Mouse (Mus musculus) frontal cortex, adult 2 months (tissue): ENCODE measurements around the gene Pbx3. TPM values are rescaled to one million over a fixed set of nuclear protein-coding genes. Genes with fewer than 3 reads are reported as not detected.
A peak's percentile ranks its signal among the peaks of the same experiment; 100 is the strongest.

Experiments
- DNase-seq, 2 experiments: peaks; one replicate each; pipeline ENCODE4 v3.0.0; 2022; ENCODE audit warnings: low spot score in 1 of 2; ENCODE audit errors: extremely low spot score in 1 of 2
- polyA plus RNA-seq: library from polyadenylated mRNA; depleted of rRNA; stranded (reverse); fragments of >200 nt; gene quantifications from 2 replicates; pipeline ENCODE4 v1.2.3, GENCODE M21; 2012; rRNA removed

Pbx3 gene
- 110 and 116 TPM in 2 replicates for polyA plus RNA-seq

- DNase-seq = peak; percentile 71 to 91
Observed at GRCm38 (mm10) chr2:34372305-34373301, at the start of gene Pbx3. TSS of gene Pbx3 (minus strand) at chr2:34373142.

GRCm38 (mm10) chr2:34420256-34420655 is 47.3 kb upstream of the Pbx3 start:
- no peak for DNase-seq

GRCm38 (mm10) chr2:34409741-34410340 is 36.9 kb upstream of the Pbx3 start:
- no peak for DNase-seq

DNA sequence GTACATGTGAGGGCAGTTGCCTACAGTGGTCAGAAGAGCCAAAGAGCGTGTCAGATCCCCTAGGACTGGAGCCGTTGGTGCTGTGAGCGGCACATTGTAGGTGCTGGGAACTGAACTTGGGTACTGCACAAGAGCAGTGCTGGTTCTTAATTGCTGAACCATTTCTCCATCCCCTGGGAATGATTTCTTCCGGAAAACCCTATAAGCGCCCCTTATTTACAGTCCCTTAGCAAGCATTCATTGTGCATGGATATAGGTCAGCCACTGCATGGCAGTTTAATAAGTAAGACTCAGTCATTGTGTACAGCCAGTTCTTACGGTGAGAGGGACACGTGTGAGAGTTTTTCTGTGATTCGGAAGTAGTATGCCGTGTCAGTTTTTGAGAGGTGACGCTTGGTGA is 35.4 kb upstream of the Pbx3 start:
- DNase-seq = no peak

DNA sequence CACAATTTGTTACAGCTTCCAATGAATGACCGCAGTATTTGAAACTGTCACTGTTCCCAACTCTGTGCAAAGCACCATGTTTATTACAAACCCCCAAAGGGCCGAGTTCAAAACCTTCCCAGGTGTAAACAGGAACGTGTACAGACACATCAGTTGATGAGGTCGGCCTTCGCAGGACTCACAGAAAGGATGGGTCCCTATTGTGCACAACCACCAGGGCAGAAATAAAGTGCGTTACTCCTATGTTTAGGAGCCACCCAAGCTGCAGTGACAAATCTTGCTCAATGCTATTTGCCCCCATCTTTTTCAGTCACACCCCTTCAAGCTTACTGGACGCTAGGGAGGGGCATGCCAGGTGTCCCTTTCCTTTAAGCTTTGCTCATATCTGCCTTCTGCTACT is 34.7 kb upstream of the Pbx3 start:
- DNase-seq = no peak

DNA sequence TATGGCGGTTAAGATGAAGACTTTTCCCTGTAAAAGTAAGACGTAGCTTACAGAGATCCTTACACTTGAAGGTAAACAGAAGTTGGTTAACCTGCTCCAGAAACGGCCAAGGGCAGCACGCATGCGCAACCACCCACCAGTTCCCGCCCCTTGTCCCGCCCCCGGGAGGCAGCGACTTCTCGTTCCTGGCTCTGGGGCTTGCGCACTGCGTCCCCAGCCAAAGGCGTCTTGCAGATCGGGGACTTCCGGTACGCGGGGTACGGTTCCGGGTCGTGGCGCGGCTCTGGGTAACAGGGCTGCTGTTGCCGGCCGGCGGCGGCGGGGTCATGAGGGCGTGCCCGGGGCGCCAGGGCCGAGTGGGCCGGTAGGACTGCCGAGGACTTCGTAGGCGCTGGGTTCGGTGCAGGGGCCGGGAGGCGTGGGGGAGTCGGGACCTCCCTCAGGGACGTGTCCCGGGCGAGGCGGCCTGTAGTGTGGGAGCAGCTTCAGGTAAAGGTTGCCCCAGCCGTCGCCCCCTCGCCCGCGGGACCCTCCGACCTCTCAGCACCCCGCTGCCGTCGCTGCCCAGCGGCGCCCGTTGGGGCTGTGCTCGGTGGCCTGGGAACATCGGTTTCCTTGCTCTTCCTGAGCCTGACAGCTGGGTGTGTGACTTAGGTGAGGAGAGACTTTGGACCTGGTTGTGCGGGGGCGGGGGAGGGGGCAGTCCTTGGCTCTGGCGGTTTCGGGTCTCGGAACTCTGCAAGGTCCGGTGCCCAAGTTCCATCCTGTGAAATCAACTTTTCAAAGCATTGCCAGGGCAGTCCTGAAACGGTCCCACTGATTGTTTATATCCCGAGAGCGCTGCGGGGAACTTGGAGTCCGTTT is 33.9 kb upstream of the Pbx3 start, which contains the start of gene Mapkap1:
Gene Mapkap1 (plus strand): TSS at position 171 of the 864 bp plus-strand sequence.
- peak; percentile 94 to 98 for DNase-seq

DNA sequence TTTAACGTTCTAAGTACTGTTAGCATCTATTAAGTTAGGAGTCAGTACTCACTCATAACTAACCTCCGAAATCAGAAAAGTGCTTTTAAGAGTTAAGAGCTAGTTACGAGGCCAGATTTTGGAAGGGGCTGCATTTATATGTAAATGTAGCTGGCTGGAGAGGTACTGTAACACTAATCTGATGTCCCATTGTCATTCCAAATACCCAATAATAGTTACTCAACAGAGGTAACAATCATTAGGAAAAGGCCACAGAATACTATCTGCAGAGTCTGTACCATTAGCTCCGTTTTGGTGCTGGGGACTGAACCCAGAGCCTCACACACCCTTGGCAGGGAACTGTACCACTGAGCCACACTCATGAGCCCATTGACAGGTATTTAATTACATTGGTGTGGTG is 26.6 kb upstream of the Pbx3 start:
- no peak for DNase-seq

DNA sequence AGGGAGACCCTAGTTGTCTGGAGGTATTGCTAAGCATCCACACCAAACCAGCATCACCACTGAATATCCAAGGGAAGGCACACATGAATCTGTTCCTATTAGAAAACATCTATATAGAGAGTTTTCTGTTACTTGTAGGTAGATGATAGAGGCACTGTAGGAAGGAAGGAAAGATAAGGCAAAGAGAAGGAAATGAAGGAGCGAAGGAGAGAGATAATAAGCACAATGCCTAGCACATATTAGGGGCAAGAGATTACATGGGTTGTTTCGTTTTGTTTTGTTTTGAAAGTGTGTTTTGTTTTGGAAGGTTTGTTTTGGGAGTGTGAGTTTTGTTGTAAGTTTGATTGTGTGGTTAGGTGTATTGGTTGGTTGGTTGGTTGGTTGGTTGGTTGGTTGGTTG is 6.0 kb upstream of the Pbx3 start:
- no peak for DNase-seq

DNA sequence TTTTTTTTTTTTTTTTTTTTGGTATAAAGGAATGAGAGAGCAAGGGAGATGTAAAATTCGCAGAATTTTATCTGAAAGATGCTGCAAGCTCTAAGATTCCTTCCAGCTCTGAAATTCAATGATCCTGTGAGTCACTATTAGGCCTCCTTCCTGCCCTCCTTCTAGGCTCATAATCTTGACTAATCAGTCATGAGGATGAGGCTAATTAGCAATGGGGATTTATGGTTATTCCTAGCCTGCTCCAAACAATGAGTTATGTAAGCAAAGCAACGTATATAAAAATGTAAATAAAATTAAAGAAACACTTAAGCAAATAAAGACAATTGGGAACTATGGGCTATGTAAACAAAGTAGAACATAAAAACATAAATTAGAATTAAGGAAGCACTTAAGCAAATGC is 1.4 kb upstream of the Pbx3 start:
- DNase-seq = no peak

DNA sequence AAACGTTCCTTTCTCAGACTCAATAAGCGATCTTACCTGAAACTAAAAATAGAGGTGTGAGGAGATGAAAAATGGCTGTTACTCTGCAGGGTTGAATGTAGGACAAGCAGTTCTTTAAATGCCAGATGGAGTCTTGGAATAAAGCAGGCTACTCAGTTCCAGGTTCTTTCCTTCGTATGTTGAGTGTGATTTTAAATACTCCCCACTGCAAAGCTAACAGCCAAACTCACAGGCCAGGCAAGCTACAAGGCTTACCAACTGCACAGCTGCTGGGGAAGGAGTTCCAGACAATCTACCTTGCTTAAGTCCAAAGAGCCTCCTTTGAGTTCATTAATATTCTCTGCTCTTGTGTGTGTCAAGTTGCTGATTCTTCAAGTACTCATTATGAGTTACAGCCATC is 944 bp upstream of the Pbx3 start:
- DNase-seq = no peak

GRCm38 (mm10) chr2:34371441-34372304 is 1.3 kb downstream of the Pbx3 start:
- DNase-seq = no peak

DNA sequence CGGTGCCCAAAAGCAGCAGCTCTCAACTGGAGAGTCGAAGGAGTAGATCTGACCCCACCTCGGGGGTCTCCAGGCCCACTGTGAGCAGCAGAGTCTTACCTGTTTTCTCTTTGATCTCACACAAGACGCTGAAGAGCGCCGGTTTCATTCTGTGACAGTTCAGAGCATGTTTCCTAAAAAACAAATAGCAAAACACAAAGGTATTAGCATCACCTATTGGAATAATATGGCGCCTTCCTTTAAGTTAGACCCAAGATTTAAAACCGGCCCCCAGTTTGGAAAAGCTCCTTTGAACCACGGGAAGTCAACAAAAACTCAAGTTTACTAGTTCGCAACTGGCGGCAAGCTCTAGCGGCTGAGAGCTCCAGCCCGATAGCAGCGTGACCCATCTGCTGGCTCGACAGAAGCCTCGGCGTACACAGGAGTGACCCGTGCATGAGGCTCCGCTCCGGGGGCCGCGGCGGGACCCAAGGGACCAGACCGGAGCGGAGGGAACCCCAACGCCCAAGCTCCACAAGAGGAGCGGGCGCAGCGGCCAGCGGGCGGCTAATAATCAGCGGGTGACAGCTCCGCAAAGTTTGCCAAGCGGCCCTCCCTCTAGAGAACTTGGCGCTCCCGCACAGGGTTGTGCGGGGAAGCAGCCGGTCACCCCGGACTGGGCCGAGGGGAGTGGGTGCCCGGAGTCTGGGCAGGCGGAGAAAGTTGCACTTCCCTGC is 2.1 kb downstream of the Pbx3 start:
- DNase-seq = no peak

GRCm38 (mm10) chr2:34370349-34370724 is 2.6 kb downstream of the Pbx3 start:
- no peak for DNase-seq

- no peak for DNase-seq
Observed at GRCm38 (mm10) chr2:34368396-34368795, 4.5 kb downstream of the Pbx3 start.

- DNase-seq = no peak
Observed at GRCm38 (mm10) chr2:34367024-34367423, 5.9 kb downstream of the Pbx3 start.

- DNase-seq = peak in 1 of 2 experiments; percentile 5
Observed at GRCm38 (mm10) chr2:34363678-34364077, 9.3 kb downstream of the Pbx3 start.

DNA sequence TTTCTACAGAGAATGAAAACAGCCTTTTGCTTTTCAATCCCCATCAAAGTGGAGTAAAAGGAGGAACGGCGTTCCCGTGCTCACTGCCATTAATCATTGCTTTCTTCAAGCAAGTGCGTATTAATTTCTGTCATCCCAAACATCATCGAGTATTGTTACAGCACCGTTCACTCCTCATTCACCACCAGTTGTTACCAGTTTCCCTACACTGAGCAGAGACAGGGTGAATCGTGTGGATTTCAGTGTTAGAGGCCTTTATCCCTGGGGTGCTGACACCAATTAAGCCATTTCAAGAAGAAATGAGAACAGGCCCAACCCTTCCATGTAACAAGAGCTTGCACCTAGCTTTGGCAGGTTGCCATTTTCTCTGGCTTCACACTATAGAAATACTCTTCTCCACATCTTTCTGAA is 17.1 kb downstream of the Pbx3 start:
- peak in 1 of 2 experiments; percentile 7 for DNase-seq

DNA sequence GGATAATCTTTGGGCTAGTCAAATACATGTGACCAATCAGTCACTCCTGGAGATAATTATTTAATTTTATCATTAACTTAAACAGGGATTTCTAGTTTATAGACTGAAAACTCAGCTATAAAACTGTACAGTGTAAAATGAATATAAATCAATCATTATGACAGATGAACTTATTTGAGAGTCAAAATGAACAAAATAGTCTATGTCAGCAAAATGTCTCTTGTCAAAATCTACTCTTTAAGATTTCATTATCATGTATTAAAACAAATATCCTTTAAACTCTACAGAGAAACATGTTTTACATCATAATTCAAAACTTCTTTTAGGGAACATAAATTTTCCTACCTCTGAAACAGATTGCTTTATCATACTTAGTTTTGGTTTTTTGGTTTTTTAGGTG is 20.9 kb downstream of the Pbx3 start:
- DNase-seq = no peak

DNA sequence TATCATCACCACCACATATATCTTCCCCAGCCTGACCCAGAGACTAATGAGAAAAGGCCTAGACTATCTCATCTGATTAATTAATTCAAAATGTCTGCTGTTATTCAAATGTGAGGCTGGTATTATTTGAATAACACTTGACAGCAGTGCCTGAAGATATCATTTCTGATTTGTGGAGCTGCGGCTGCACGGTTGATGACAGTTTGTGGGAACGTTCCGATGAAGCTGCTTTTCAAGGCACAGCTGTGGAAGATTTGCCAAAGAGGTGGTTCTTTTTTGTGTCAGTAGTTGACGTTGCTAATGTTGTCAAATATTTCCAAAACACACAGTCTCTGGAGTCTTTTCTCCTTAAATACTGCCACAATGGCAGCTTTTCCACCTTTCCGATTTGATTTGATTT is 25.8 kb downstream of the Pbx3 start:
- no peak for DNase-seq
